Mouse (Mus musculus) kidney, adult 2 months (tissue): ENCODE data around the gene Gm37240.

Experiments used
- CTCF ChIP-seq: fragments of 200-500 bp; conservative IDR thresholded peaks from 2 replicates; pipeline ENCODE4 v1.5.1; 2011; ENCODE audit warnings: low read depth, mild to moderate bottlenecking, control low read depth, low read length, moderate library complexity, mixed read lengths; ENCODE audit not compliant: insufficient read depth, insufficient read length
- POLR2A ChIP-seq: fragments of 200-500 bp; IDR thresholded peaks from one replicate; pipeline ENCODE4 v1.6.1; 2011; ENCODE audit warnings: low read depth, low read length, control low read depth

DNA sequence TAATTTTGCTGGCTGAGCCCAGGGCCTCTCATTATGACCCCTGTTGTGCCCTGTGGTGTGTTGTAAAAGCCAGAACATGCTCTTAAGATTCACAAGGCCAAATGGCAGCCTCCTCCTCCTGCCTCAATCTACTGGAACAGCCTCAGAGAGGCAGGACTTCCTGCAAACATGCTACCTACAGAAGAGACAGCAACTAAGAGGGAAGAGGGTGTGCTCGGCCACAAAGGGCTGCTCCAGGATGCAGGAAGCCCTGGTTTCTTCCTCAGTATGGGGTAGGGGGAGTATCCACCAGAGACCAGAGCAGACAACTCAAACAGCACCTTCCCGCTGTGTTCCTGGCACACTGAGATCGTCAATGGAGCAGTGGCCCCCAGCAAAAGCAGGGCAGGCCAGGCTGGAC, 1426.8 kb downstream of the Gm37240 start:
- TF ChIP-seq POLR2A (no peak), CTCF (no peak)
